Mouse (Mus musculus) embryonic facial prominence, embryonic 15.5 days (tissue): ENCODE results near the gene Ruvbl1. TPM values are rescaled to one million over a fixed set of nuclear protein-coding genes. Genes with fewer than 3 reads are reported as not detected.

Experiments used
- ATAC-seq: fragments of 200-750 bp; cut with Nextera tagmentation; 2 replicates; pipeline ENCODE4 v1.8.0; 2017; ENCODE audit warnings: low read depth, moderate TSS enrichment; ENCODE audit not compliant: insufficient number of reproducible peaks, low FRiP score, low TSS enrichment
- H3K27ac ChIP-seq: fragments of 300-500 bp; sonication (generic); replicated peaks from 2 replicates; pipeline ENCODE4 v1.5.1; 2015; ENCODE audit warnings: mild to moderate bottlenecking, inconsistent platforms
- H3K27me3 ChIP-seq: fragments of 300-500 bp; sonication (generic); 2 replicates; pipeline ENCODE4 v1.6.1; 2015; ENCODE audit warnings: inconsistent platforms
- H3K36me3 ChIP-seq: fragments of 300-500 bp; sonication (generic); 2 replicates; pipeline ENCODE4 v1.6.1; 2015; ENCODE audit warnings: mild to moderate bottlenecking, inconsistent platforms
- H3K4me1 ChIP-seq: fragments of 300-500 bp; sonication (generic); 2 replicates; pipeline ENCODE4 v1.6.1; 2015; ENCODE audit warnings: inconsistent platforms
- H3K4me2 ChIP-seq: fragments of 300-500 bp; sonication (generic); replicated peaks from 2 replicates; pipeline ENCODE4 v1.6.1; 2015; ENCODE audit warnings: mild to moderate bottlenecking, inconsistent platforms
- H3K4me3 ChIP-seq: fragments of 300-500 bp; sonication (generic); replicated peaks from 2 replicates; pipeline ENCODE4 v1.5.1; 2015; ENCODE audit warnings: mild to moderate bottlenecking, inconsistent platforms
- H3K9ac ChIP-seq: fragments of 300-500 bp; sonication (generic); 2 replicates; pipeline ENCODE4 v1.6.1; 2015; ENCODE audit warnings: inconsistent platforms
- H3K9me3 ChIP-seq: fragments of 300-500 bp; sonication (generic); replicated peaks from 2 replicates; pipeline ENCODE4 v1.6.1; 2016; ENCODE audit warnings: inconsistent platforms
- WGBS: fragments of 180-500 bp; shearing (Covaris S2); methylation state at CpG from one replicate; pipeline ENCODE4 v1.1.7; 2015; 5-methylcytosine and 5-hydroxymethylcytosine counted together
- polyA plus RNA-seq: library from polyadenylated mRNA; unstranded; fragments of >200 nt; fragmentation: Nextera tagmentation; extraction: Ambion mirVana; gene quantifications from 2 replicates; pipeline ENCODE4 v1.2.1, GENCODE M21; 2015

Gene Ruvbl1
- 131 and 134 TPM in 2 replicates for polyA plus RNA-seq

DNA sequence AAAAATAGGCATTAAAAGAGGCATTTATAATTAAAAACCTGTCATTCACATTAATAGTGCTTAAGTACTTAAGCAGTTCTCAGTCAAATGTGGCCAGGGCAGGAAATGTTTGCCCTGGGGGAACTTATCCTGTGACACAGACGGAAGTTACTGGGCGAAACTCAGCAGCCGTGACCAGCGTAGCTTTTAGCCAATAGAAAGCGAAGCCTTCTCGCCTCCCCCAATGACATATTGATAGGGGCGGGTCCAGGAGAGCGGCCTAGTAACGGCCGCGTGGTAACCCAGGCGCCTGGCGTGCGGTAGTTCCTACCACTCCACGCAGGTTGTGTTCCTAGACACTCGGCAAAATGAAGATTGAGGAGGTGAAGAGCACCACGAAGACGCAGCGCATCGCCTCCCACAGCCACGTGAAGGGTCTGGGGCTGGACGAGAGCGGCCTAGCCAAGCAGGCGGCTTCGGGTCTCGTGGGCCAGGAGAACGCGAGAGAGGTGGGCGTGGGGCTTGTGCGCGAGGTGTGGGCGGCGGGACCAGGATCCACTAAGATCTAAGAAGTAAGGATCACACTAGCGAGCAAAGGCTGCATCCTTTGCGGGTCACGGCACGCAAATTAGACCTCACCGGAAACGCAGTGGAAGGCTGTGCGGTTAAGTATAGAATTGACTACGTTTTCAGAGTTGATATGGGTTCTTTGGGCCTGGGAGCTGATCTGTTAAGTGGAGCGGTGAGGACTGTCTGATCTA, at the start of gene Ruvbl1:
Ruvbl1 (plus strand) TSS at position 229 of the 740 bp plus-strand sequence.
- Histone ChIP-seq H3K27me3 (no peaks in the 10 kb centered on the region), H3K27ac (no peak within 1 kb of the TSS), H3K4me2 (peak within 1 kb of the TSS; percentile 65), H3K4me1 (peaks cover 11% of the 10 kb centered on the region), H3K9ac (peak within 1 kb of the TSS; percentile 71), H3K36me3 (peaks cover 26% of the 10 kb centered on the region), H3K4me3 (peak within 1 kb of the TSS; percentile 69), H3K9me3 (no peaks in the 10 kb centered on the region)
- ATAC-seq: peak; percentile 99
- WGBS: under 1% methylated on average over 42 of the region's 42 CpGs

DNA sequence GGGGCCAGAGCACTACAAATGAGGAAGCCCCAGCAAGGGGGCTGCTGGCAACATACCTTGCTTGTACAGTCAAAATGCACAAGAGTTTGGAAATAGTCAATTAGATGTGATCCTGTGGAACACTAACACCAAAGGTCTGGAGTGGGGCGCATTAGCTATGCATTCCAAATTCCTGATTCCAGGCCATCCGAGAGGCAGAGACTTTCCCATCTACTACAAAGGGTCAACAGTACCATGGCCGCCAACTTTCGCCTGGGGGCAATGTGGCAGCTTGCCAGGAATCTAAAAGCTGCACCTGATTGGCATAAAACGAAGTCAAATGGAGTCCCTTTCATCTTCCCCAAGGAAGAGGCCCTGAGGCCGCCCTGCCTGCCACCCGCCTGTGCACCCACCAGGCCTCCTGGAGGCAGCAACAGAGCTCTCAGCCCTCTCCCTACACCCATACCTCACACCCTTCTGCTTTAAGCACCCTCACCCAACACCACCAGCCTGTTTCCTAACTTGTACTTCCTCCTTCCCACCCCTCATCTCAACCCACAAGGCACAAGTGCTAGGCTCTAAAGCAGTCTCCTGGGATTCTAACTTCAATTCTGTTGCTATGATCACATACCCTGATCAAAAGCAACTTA, 49.0 kb upstream of the Ruvbl1 start:
- peak overlapping the region; percentile 59; the same call in 1 of the 2 replicates for H3K27ac ChIP-seq
- no peaks in the 10 kb centered on the region for H3K27me3 ChIP-seq
- H3K4me2 ChIP-seq: no peak overlapping the region
- ATAC-seq: peak; percentile 41; the same call in 1 of the 2 replicates
- H3K4me3 ChIP-seq: no peak overlapping the region
- no peaks in the 10 kb centered on the region for H3K36me3 ChIP-seq
- no peak overlapping the region for H3K9ac ChIP-seq
- WGBS: 21% methylated on average over 7 of the region's 7 CpGs
- H3K9me3 ChIP-seq: no peaks in the 10 kb centered on the region
- peaks cover 34% of the 10 kb centered on the region for H3K4me1 ChIP-seq

DNA sequence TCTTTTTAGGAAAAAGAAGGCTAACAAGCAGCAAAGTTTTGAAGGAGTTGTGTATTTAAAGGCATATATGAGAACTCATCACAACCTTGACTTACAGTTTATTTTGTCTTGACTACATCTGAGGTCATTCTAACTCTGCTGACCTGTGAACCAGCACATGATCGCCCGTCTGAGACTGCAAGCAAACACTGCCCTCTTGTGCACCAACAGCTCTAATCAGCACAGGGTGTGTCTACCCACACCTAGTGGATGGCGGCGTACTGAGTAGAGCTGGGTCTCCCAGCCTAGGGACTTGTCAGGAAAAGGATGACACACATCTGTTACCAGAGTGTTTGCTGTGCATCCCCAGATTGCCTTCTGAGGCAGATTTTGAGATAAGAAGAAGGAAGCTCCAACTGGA, 34.0 kb upstream of the Ruvbl1 start:
- ATAC-seq: no peak

DNA sequence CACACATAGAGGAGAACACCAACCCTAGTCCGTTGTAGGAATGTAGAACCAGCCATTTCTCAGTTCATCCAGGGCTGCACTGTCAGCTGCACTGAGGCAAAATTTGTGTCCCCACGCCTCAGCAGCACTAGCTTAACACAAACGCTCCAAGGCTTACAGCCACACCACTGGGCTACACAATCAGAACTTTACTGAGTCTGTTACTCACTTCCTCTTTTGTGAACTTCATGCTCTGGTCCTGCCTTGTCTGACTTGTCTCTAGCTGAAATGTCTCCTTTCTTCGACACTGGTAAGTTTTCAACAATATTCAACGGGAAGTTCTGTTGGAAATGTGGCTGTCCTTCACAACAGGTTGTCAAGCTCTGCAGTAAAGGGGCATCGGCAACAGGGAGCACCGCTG, 29.6 kb upstream of the Ruvbl1 start:
- Histone ChIP-seq H3K4me2 (no peak overlapping the region), H3K4me3 (no peak overlapping the region), H3K27me3 (no peaks in the 10 kb centered on the region), H3K36me3 (no peaks in the 10 kb centered on the region), H3K9ac (no peak overlapping the region), H3K9me3 (no peaks in the 10 kb centered on the region), H3K27ac (no peak overlapping the region), H3K4me1 (peaks cover 22% of the 10 kb centered on the region)
- 86% methylated on average over 7 of the region's 7 CpGs for WGBS
- ATAC-seq: no peak

More for the DNA sequence above, 34.0 kb upstream of the Ruvbl1 start:
- peaks cover 18% of the 10 kb centered on the region; the same call in 1 of the 2 replicates for H3K4me1 ChIP-seq
- H3K9ac ChIP-seq: no peak overlapping the region
- H3K27ac ChIP-seq: no peak overlapping the region
- no peak overlapping the region for H3K4me2 ChIP-seq
- no peak overlapping the region for H3K4me3 ChIP-seq
- H3K9me3 ChIP-seq: no peaks in the 10 kb centered on the region
- H3K27me3 ChIP-seq: no peaks in the 10 kb centered on the region
- H3K36me3 ChIP-seq: no peaks in the 10 kb centered on the region
- 22% methylated on average over 4 of the region's 4 CpGs for WGBS

DNA sequence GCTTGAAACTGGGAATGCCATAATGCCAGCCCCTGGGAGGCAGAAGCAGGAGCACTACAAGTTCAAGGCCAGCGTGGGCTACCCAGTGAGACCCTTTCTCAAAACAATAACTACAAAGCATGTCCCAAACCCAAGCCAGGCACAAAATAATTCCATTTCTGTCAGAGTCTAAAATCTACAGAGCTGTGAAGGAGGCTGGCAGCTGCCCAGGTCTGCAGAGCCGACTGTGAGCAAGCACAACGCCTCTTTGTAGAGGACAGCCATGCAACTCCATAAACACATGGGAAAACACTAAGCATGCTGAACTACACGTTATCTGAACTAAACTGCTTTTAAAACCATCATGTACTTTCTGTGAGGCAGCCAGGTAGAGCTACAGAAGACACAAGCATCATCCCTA, 26.2 kb upstream of the Ruvbl1 start:
- H3K27me3 ChIP-seq: no peaks in the 10 kb centered on the region
- H3K4me3 ChIP-seq: no peak overlapping the region
- no peak overlapping the region for H3K9ac ChIP-seq
- no peaks in the 10 kb centered on the region for H3K36me3 ChIP-seq
- ATAC-seq: no peak
- H3K4me1 ChIP-seq: peaks cover 18% of the 10 kb centered on the region
- H3K4me2 ChIP-seq: no peak overlapping the region
- no peaks in the 10 kb centered on the region for H3K9me3 ChIP-seq
- peak overlapping the region; percentile 24; the same call in 1 of the 2 replicates for H3K27ac ChIP-seq
- WGBS: 43% methylated on average over 4 of the region's 4 CpGs

DNA sequence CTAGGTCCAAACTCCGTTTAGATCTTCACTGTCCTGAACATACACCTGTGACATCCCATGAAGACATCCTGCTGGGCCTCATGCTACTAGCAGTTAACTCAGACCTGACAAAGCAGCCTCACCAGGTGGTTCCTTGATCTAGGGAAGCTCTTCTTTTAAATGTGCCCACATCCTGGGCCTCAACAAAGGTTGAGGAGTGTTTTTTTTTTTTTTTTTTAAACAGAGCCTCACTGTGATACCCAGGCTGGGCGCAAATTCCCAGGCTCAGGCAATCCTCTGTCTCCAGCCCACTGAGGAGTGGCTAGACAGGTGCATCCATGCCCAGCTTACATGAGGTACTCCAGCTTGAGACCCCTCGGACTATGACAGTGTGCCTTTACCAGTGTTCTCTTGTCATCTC, 22.7 kb upstream of the Ruvbl1 start:
- H3K4me2 ChIP-seq: no peak overlapping the region
- ATAC-seq: no peak
- no peak overlapping the region for H3K9ac ChIP-seq
- H3K27ac ChIP-seq: no peak overlapping the region
- H3K4me1 ChIP-seq: peaks cover 36% of the 10 kb centered on the region
- WGBS: 79% methylated on average over 3 of the region's 3 CpGs
- no peaks in the 10 kb centered on the region for H3K9me3 ChIP-seq
- H3K36me3 ChIP-seq: no peaks in the 10 kb centered on the region
- no peaks in the 10 kb centered on the region for H3K27me3 ChIP-seq
- H3K4me3 ChIP-seq: no peak overlapping the region

DNA sequence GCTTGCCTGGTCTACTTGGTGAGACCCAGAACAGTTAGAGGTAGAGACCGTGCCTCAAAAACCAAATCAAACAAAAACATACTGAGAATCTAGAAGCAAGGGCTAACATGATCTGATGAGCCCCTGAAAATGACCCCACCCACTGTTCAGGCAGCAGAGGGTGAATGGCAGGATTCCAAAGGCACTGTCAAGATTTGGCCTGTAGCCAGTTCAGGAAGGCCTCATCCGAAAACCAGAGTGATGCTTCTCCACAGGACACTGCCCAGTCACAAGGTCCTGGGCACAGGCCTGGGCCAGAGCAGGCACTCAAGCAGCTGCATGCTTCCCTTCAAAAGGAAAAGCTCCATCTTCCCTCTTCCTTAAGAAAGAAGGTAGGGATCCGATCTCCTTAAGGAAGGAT, 21.8 kb upstream of the Ruvbl1 start:
- Histone ChIP-seq H3K4me1 (peaks cover 36% of the 10 kb centered on the region), H3K27me3 (no peaks in the 10 kb centered on the region), H3K4me2 (no peak overlapping the region), H3K9ac (no peak overlapping the region), H3K9me3 (no peaks in the 10 kb centered on the region), H3K36me3 (no peaks in the 10 kb centered on the region), H3K27ac (no peak overlapping the region), H3K4me3 (no peak overlapping the region)
- 77% methylated on average over 3 of the region's 3 CpGs for WGBS
- no peak for ATAC-seq

DNA sequence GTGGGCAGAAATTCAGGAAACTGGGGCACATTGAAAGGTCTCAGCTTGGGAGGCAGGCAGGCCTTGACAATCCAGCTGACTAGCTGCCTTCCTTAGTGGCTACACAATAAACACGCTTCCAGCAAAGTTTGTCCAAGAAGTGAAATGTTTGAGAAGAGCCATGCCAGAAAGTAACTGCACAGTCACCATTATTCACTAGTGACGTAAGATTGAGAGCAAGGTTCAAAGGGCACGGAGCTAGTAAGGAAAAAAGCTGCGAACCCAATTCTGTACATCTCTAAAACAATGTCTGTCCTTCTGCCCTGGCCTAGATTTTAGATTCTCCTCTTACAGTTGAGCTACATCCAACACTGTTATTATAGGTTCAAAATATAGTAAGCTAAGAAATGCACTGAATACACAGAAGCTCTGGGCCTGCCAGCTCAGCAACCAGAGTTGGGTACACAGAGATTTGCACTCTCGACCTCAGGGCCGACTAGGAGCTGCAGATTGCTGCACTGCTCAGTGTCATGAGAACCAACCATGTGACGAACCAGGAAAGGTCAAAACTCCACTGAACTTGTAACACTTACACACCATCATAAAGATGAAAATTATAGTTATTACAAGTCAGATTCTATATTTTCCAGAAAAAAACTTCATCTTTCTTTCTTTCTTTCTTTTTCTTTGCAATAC, 21.0 kb upstream of the Ruvbl1 start:
- 80% methylated on average over 7 of the region's 7 CpGs for WGBS
- H3K27ac ChIP-seq: no peak overlapping the region

DNA sequence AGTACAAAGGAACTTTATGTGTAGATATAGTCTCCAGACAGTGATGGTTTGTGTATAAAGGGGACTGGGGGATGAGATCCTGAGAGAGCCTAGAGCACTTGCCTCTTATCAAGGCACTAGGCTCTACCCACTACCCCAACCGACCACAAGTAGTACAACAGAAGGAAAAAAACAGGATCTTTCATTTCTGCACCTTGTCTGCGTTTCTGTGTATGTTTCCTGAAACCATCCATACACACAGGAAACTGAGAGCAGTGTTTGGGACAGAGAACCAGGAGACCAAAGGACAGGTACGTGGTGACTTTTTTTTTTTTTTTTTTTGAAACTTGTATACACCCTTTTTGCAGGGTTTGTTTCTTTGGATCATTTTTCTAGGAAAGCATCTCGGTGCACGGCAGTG, 19.5 kb upstream of the Ruvbl1 start:
- WGBS: 11% methylated on average over 5 of the region's 5 CpGs
- no peaks in the 10 kb centered on the region for H3K9me3 ChIP-seq
- H3K4me2 ChIP-seq: peak overlapping the region; percentile 66
- H3K36me3 ChIP-seq: no peaks in the 10 kb centered on the region
- H3K4me3 ChIP-seq: peak overlapping the region; percentile 72
- no peaks in the 10 kb centered on the region for H3K27me3 ChIP-seq
- peak overlapping the region; percentile 67 for H3K9ac ChIP-seq
- peaks cover 20% of the 10 kb centered on the region; the same call in 1 of the 2 replicates for H3K4me1 ChIP-seq
- no peak for ATAC-seq
- H3K27ac ChIP-seq: 0 out of 2 replicates have a peak overlapping the region, but pooled peaks have one; percentile 78

More for the DNA sequence above, 21.0 kb upstream of the Ruvbl1 start:
- H3K4me3 ChIP-seq: no peak overlapping the region
- ATAC-seq: no peak
- no peaks in the 10 kb centered on the region for H3K9me3 ChIP-seq
- peaks cover 31% of the 10 kb centered on the region for H3K4me1 ChIP-seq
- H3K36me3 ChIP-seq: no peaks in the 10 kb centered on the region
- no peak overlapping the region for H3K9ac ChIP-seq
- no peak overlapping the region for H3K4me2 ChIP-seq
- H3K27me3 ChIP-seq: no peaks in the 10 kb centered on the region

DNA sequence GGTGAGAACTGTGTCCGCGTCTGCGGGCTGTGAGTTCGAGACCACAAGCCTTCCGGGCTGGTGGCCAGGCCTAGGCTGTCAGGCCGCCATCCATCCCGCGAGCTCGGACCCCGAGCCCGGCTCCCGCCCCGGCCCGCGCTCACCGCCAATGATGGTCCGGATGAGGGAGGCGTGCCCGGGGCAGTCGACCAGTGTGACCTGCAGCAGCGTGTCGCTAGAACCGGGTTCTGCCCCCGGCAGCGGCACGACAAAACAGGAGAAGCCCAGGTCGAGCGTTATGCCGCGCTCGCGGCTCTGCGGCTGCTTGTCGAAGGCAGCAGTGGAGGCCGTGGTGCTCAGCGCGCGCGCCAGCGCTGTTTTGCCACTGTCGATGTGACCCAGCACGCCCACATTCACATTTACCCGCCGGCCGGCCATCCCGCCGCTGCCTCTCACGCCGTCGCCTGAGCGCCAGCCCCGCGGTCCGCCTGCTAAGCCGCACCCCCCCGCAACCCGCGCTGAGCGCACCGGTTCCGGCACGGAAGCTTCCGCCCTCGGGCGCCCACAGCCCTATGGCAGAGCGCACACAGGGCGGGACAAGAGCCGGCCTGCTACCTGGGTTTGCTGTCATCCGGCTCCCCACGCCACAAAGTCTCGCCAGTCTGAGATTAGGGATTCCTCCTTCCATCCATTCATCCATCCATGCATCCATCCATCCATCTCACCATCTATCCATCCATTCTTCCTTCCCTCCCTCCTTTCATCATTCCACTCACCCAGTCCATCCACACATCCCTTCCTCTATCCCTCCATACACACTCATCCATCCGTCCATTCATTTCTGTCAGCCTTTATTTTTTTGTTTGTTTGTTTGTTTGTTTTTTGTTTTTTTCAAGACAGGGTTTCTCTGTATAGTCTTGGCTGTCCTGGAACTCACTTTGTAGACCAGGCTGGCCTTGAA, 18.9 kb upstream of the Ruvbl1 start, which contains the start of gene Eefsec:
Eefsec (minus strand) TSS at position 477 of the 940 bp plus-strand sequence.
- peak; percentile 89 for ATAC-seq
- WGBS: under 1% methylated on average over 72 of the region's 72 CpGs
- H3K9me3 ChIP-seq: no peaks in the 10 kb centered on the region
- peaks cover 18% of the 10 kb centered on the region; the same call in 1 of the 2 replicates for H3K4me1 ChIP-seq
- no peaks in the 10 kb centered on the region for H3K27me3 ChIP-seq
- H3K36me3 ChIP-seq: no peaks in the 10 kb centered on the region
- peak within 1 kb of the TSS; percentile 67 for H3K9ac ChIP-seq
- peak within 1 kb of the TSS; percentile 78 for H3K27ac ChIP-seq
- H3K4me3 ChIP-seq: peak within 1 kb of the TSS; percentile 72
- H3K4me2 ChIP-seq: peak within 1 kb of the TSS; percentile 66
